Mouse (Mus musculus) frontal cortex, postnatal 36 days (tissue): Measurements from ENCODE around the gene Hdhd5.
A peak's percentile ranks its signal among the peaks of the same experiment; 100 is the strongest.

Experiments
- DNase-seq, 2 experiments: peaks; one replicate each; pipeline ENCODE4 v3.0.0; 2022; ENCODE audit warnings: low spot score in 2 of 2

Hdhd5 gene

DNA sequence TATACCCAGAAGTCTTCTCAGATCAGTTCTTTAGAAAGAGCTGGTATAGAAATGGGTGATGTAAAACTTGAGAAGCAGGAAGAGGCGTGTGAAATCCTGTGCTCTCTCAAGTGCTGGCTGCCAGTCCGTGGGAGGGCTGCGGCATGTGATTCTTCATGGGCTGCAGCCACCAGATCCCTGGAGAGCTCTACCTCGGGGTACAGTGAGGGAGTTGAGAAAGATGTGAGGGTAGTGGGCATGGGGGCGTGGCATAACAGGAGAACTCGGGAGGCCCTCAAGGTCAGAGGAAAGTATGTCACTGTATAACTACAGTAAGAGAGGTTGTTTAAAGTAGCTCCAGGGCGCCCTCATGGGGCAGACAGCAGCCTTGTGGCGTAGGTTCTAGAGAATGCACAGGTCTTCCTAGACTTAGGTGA lies 47.9 kb downstream of the Hdhd5 start:
- peak; percentile 77 to 90 for DNase-seq

DNA sequence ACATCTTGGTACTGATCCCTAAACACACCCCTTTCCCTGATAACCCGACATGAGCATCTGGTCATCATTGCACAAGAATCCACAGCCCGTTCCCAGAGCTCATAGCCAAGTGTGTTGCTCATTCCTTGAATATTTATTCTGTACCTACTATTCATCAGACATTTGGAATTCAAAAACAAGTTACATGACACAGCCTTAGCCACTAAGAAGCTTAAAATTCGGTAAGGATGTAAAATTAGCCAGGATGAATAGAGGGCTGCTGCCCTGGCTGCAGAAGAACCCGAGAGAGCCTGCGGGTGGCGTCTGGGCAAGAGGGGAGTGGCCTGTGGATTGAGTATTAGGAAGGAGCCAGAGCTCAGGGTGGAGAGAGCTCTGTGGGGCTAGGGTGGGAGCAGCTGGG lies 48.4 kb downstream of the Hdhd5 start:
- no peak for DNase-seq

DNA sequence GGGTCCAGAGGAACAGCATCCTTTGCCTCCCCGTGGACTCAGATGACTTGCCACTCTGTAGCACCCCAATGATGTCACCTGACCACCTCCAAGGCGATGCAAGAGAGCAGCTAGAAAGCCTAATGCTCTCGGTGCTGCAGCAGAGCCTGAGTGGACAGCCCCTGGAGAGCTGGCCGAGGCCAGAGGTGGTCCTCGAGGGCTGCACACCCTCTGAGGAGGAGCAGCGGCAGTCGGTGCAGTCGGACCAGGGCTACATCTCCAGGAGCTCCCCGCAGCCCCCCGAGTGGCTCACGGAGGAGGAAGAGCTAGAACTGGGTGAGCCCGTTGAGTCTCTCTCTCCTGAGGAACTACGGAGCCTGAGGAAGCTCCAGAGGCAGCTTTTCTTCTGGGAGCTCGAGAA lies 49.1 kb downstream of the Hdhd5 start:
- DNase-seq: no peak

DNA sequence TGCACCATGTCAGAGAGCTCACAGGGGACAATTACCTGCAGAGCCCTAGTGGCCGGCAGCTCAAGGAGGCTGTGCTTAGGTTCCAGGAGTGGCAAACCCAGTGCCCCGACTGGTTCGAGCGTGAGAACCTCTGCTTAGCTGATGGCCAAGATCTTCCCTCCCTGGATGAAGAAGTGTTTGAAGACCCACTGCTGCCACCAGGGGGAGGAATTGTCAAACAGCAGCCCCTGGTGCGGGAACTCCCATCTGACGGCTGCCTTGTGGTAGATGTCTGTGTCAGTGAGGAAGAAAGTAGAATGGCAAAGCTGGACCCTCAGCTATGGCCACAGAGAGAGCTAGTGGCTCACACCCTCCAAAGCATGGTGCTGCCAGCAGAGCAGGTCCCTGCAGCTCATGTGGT lies 49.6 kb downstream of the Hdhd5 start:
- DNase-seq: peak in 1 of 2 experiments; percentile 68

DNA sequence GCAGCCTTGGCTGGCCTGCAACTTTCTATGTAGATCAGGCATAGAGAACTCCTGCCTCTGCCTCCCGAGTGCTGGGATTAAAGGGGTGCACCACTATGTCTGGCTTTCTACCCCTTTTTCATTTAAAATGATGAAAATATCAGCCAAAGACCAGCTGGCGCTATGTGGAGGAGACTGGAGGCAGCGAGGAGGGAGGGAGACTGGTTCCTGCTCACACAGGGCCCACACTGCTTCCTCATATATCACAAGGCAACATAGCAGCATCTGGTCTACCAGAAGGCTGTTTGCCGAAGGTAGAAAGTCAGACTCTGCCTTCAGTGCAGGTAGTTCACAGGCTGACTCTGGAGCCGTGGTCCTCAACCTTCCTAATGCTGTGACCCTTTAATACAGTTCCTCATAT lies 50.8 kb downstream of the Hdhd5 start:
- DNase-seq: peak in 1 of 2 experiments; percentile 85

DNA sequence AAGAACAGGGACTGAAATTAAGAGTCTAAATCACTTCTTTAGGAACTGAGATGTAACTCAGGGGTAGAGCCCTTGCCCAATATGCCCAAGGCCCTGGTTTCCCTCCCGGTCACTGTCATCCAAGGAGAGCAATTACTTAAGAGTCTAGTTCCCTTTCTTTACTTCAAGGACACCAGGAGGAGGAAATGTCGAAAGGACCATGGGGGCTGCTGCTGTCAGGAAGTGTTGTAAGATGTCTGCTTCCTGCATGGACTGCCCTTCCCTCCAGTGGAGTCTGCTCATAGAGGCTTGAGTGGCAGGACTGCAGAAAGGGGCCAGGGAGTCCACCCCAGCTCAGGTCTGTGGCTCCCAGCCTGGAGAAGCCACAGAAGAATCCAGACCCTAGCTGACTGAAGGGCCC lies 51.8 kb downstream of the Hdhd5 start:
- DNase-seq: no peak

DNA sequence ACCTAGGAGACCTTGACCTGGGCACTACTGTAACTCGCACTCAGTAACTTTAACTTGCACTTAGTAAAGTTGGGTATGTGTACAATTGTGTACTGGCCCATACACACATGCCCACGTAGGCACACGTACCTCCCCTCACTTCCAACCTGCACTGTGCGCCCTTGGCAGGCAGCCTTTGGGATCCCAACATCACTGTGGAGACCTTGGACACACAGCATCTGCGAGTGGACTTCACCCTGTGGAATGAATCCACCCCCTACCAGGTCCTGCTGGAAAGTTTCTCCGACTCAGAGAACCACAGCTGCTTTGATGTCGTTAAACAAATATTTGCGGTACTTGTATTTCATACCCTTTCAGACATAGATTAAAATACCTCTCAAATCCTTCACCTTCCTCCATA lies 55.8 kb downstream of the Hdhd5 start:
- DNase-seq: no peak

DNA sequence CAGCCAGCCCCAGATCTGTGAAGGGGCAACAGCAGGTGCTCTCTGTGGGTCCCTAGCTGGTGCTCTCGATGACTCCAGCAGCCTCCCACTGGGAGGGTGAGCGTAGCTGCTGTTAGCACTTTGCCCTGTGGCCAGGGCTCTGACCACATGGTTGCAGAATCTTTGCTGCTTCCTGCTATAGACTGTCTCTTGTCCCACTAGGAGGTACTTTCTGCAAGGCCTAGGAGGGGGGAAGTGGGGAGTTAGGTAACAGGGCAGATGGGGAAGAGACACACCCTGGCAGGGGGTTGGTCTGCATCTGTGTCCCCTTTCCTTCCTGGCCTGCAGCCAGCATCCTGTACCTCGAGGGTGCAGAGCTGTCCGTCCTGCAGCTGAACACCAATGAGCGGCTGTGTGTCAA lies 57.7 kb downstream of the Hdhd5 start:
- DNase-seq: no peak

DNA sequence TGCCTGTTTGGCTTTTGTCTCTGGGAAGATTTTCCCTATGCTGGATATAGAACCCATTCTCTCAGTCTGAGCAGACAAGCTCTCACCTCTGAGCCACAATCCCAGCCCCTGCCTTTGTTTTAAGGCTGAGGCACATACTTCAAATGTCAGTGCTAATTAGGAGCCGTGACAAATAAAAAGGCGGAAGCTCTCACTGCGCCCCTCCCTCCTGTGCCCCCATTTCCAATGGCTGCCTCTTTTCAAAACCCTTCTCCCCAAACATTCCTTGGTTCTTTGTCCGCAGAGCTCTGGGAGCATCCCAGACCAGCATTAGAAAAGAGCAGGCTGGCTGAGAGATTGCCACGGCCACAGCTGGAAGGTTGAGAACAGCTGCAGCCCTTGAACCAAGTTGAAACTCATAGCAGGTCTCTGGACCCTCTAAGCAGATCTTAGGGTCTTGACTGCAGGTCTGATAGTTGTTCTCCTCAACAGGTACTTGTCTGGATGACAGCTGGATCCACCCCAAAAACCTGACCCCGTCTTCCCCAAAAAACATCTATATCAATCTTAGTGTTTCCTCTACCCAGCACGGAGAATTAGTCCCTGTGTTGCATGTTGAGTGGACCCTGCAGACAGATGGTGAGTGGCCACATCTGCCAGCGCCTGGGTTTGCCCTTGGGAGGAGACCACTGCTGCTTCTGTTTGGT lies 58.5 kb downstream of the Hdhd5 start:
- DNase-seq: no peak

DNA sequence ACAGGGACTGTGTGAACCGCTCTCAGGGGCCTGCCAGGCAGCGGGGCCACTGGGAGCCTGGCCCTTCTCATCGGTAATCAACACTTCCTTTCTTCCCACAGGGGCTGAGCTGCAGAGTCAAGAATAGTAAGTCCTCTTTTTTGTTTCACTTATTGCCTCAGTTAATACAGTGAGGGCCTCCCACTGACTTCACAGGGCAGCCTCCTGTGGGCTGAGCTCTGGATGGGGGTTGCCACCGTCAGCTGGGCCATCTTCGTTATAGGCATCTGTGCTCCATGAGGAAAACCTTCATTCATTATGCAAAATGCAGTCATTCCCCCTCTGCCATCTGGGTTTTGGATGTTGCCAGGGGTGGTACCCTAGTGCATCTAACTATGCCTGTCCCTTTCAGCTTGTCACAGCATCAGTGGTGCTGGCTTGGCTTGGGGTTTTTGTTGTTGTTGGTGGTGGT lies 59.1 kb downstream of the Hdhd5 start:
- peak in 1 of 2 experiments; percentile 59 for DNase-seq

DNA sequence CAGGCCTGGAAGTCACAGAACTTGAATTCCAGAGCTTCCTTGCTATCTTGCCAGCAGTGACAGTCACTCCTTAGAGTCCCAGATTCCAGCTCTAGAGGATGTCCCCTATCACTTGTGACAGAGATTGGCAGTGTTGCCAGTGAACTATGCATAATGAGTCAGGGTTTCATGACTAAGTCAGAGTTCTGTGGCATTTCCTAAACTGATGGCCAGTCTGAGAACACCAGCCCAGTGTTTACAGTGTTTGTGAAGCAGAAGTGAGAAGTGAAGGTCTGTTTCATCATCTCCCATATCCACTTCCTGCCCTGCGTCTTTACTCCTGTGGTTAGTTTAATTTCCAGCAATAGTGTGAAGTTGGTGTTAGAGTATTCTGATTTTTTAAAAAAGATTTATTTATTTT lies 60.5 kb downstream of the Hdhd5 start:
- DNase-seq: no peak

DNA sequence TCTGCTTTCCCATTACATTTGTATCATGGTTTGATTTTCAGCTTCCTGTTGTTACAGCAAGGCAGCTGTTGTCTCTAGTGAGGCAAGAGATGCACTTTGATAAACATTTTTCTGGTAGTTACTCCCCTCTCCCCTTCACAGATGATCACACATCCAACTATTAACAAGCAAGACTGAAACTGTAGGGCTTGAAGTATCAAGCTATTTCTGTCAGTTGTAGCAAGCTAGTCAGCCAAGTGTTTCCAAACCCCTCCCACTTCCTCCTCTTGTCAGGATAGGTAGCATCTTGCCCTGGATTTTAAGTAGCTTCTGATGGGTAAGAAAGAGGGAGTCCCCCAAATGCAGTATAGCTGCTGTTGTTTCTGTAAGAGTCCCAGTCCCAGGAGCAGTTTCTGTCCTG lies 61.3 kb downstream of the Hdhd5 start:
- DNase-seq: no peak

DNA sequence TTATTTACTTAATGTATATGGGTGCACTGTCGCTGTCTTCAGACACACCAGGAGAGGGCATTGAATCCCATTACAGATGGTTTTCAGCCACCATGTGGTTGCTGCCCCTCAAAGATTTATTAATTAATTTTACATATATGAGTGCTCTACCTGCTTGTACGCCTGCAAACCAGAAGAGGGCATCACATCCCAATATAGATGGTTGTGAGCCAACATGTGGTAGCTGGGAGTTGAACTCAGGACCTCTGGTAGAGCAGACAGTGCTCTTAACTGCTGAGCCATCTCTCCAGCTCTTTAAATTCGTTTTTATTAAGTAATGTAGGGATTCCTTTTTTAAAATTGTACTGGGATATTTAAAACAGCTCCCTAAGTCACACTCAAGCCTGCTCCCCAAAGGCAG lies 61.9 kb downstream of the Hdhd5 start:
- DNase-seq: no peak

DNA sequence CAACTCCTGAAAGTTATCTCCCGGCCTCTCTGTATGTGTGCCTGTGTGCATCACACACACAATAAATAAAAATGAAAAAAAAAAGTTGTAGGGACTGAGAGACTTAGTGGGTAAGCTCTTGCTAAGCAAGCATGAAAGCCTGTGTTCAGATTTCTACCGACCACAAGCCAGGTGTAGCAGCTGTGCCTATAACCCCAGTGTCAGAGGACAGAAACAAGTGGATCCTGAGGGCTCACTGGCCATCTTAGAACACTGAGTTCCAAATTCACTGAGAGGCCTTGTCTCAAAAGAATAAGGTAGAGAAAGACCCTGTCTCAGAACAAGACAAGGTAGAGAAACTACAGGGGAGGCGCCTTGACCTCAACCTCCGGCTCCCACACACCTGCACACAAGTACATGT lies 62.9 kb downstream of the Hdhd5 start:
- DNase-seq: no peak

DNA sequence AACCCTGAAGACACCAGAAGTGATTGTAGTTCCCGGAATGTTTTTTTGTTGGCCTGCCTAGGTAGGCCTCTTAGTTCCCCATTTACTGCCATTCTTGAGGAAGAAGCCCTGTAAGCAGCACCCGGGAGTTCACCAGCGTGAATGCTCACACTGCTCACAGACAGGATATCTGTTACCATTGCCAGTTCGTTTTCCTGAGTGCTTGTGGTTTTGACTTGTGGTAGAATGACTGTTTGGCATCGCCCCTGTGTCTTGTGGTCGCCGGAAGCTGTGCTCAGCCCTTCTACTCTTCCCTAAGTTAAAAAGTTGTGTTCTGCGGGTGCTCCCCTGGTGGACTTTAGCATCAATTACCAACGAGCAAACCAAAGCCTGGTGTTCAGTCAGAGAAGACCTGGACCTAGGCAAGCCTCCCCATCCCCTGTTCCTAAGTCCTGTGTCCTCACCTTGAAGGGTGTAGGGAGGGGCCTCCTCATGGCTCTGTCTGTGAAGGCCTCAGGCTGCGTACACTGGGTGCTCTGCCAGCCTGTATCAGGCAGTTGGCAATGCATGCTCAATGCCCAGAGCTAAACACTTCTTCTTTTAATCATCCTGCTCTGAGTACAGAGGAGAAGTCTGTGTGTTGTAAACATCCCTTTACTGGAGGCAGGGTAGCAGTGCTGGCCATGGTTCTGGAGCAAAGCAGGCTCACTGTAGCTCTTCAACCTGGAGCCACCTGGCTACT lies 64.3 kb downstream of the Hdhd5 start:
- DNase-seq: no peak

DNA sequence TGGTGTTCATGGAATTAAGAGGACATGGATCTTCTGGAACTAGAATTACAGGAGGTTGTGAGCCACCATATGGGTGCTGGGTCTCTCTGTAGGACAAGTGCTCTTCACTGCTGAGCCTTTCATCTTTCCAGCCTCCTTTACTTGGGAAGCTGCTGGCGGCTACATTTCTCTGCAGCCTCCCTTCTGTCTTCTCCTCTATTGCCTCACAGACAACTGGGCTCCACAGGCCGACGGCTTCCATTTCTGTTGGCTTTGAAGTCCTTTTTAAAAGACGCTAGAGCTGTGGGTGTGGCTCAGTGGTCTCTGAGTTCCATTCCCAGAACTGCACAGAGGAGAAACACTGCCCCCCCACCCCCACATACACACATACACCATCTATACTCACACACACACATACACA lies 65.7 kb downstream of the Hdhd5 start:
- no peak for DNase-seq

DNA sequence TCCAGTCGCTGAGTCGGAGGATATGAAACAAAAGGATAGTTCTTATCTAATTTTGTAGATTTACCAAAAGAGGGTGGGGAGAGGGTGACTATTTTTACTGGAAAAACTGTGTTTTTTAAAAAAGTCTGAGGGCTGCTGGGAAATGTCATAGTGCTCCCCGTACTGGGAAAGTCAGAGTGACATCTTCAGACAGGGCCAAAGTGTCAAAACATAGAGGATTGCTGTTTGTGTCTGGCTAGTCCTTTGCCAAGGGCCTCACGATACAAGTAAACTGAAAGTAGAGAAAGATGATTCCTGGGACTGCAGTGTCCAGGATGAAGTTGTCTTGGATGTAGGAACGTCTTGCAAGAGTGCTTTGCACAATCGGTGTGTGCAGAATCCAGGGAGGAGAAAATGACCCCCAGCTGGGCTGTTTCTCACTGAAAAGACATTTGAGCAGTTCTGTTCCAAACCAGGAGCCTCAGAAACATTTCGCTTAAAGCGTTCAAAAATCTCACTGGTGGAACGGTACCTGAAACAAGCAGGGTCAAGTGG lies 66.6 kb downstream of the Hdhd5 start:
- DNase-seq: no peak

DNA sequence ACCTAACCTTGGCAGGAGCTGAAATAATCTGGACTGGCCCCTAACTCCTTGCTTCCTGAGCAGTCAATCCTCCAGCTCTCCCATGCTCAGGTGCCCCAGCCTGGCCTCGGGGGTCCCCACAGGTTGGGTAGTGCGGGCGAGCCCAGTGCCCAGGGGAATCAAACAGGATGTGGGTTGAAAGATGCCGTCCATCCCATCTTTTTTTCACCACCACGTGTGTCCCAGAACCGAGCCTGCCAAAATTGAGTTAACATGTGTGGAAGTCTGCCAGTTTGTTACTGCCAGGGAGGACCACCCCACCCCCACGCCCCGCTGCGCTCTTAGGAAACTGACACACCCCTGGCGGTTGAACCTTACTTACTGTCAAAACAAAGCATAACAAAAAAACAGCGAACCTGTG lies 67.2 kb downstream of the Hdhd5 start:
- no peak for DNase-seq

DNA sequence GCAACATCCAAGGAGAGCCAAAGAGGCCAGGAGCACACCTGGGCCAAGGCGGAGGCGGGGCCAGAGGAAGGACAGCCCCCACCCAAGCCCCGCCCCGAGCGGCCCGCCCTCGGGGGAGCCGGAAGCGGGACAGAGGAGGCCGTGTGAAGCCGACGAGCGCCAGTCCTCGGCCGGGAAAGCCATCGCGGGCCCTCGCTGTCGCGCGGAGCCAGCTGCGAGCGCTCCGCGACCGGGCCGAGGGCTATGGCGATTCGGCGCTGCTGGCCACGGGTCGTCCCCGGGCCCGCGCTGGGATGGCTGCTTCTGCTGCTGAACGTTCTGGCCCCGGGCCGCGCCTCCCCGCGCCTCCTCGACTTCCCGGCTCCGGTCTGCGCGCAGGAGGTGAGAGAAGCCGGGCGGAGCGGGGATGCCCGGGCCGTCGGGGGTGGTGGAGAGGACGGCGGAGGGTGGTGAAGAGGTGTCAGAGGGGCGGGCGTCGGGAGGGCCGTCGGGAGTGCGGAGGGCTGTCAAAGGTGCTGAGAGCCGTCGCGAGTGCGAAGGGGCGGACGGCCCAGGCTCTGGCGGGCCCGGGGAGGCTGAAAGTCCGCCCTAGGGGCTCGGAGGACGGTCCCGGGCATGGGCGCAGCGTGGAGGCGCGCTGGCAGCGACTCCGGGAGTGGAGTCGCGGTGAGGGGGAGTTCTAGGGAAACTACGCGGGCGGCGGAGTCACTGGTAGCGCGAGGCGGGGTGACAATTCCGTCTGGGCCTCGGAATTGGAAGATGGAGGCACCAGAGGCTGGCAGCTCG lies 67.8 kb downstream of the Hdhd5 start, which contains the start of gene Il17ra:
Gene Il17ra, plus strand, starts transcription at position 162 of the 786 bp plus-strand sequence.
- peak in 1 of 2 experiments; percentile 57 for DNase-seq

DNA sequence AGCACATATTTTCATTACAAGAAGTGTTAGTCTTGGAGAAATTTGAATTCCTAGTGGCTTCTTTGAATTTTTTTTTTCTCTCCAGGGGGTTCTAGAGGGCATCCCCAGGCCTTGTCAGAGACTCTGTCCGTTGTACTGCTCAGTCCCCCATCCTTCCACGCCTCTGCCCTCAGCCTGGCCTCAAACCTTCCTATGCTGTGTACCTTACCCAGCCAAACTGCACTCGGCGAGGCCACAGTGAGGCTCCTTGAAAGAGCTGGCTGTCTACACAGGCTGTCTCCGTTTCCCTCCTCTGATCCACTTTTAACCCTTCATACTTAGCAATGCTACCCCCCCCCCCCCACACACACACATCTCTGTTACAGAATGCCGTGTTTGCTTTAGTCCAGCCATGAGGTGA lies 68.9 kb downstream of the Hdhd5 start:
- DNase-seq: no peak

DNA sequence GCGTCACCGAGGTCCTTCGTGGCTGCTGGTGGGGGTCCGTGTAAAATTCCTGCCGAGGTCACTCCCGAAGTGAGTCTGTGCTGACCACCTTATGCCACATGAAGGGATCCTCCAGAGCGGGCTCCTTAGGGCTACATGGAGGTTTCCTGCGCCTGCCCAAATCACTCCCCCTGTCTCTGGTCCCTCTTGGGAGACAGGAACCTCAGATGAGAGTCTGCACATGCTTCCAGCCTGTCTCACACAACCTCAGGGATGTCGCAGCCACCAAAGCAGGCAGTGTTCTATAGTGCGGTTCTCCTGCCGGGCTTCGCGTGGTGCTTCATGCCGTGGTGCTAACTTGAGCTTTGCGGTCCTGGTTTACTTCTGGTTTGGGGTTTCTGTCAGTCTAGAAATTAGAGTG lies 69.9 kb downstream of the Hdhd5 start:
- no peak for DNase-seq
